Mouse (Mus musculus) E14TG2a.4 (cell line): ENCODE measurements around the gene Gm16867.
"Not testable (repeated sequence)": the region's sequence is repeated elsewhere in the genome, so short reads cannot be mapped to it uniquely, and the experiment has no call there.

ENCODE experiments used
- CTCF ChIP-seq: conservative IDR thresholded peaks from 2 replicates; pipeline ENCODE4 v1.5.1; 2014; ENCODE audit warnings: low read length
- NANOG ChIP-seq: IDR thresholded peaks from 2 replicates; pipeline ENCODE4 v1.6.1; 2014; ENCODE audit warnings: borderline replicate concordance, low read length, mixed read lengths
- POU5F1 ChIP-seq: IDR thresholded peaks from 2 replicates; pipeline ENCODE4 v1.6.1; 2014; ENCODE audit warnings: low read length, borderline replicate concordance

- not testable (repeated sequence) for TF ChIP-seq CTCF, NANOG, POU5F1
These were observed 39.5 kb upstream of the Gm16867 start for GRCm38 (mm10) chr14:69542695-69543094.
